Mouse (Mus musculus): ENCODE results near the gene Hoxc10. TPM values are rescaled to one million over a fixed set of nuclear protein-coding genes. Genes with fewer than 3 reads are reported as not detected.

The Hoxc10 gene
- polyA plus RNA-seq, 1 experiment from 2014 or later: 56.2 TPM

GRCm38 (mm10) chr15:102984925-102985324 is 18.3 kb downstream of the Hoxc10 start:
- no peak for DNase-seq (ENCODE audit: low spot score)
- peaks cover 69% of the 10 kb centered on the region for H3K27me3 ChIP-seq (ENCODE audit: control insufficient read depth, insufficient read depth, low read length)
- no peak overlapping the region for H3K27ac ChIP-seq (replicated peaks; ENCODE audit: low read depth, low read length)
- H3K4me1 ChIP-seq (ENCODE audit: control insufficient read depth, insufficient read depth, low read length): peaks cover 38% of the 10 kb centered on the region
- ATAC-seq (ENCODE audit: insufficient number of reproducible peaks, low FRiP score, low TSS enrichment, low read depth): no peak
- no peaks in the 10 kb centered on the region for H3K36me3 ChIP-seq (ENCODE audit: control insufficient read depth, insufficient read depth, low read length)
- no peak overlapping the region for H3K9ac ChIP-seq (ENCODE audit: low read length)
- 0 out of 2 replicates have a peak overlapping the region, but pooled peaks have one; percentile 3 for H3K4me3 ChIP-seq (ENCODE audit: low read depth, low read length)
- H3K4me2 ChIP-seq (ENCODE audit: low read depth, severe bottlenecking): 0 out of 2 replicates have a peak overlapping the region, but pooled peaks have one; percentile 3
- WGBS: 9% methylated on average over 3 of the region's 3 CpGs
- no peaks in the 10 kb centered on the region for H3K9me3 ChIP-seq (ENCODE audit: control insufficient read depth, low read length)

GRCm38 (mm10) chr15:102987124-102987833 is 20.7 kb downstream of the Hoxc10 start:
- DNase-seq (ENCODE audit: low spot score): peak; percentile 100
- Histone ChIP-seq H3K4me1 (ENCODE audit: control insufficient read depth, insufficient read depth, low read length) (peaks cover 36% of the 10 kb centered on the region), H3K9ac (ENCODE audit: low read length) (no peak overlapping the region), H3K27me3 (ENCODE audit: control insufficient read depth, insufficient read depth, low read length) (peaks cover 74% of the 10 kb centered on the region), H3K4me2 (ENCODE audit: low read depth, severe bottlenecking) (no peak overlapping the region), H3K9me3 (ENCODE audit: control insufficient read depth, low read length) (no peaks in the 10 kb centered on the region), H3K4me3 (ENCODE audit: low read depth, low read length) (no peak overlapping the region), H3K36me3 (ENCODE audit: control insufficient read depth, insufficient read depth, low read length) (no peaks in the 10 kb centered on the region), H3K27ac (replicated peaks; ENCODE audit: low read depth, low read length) (no peak overlapping the region; the same call in 1 of the 2 replicates)
- 3% methylated on average over 21 of the region's 21 CpGs for WGBS
- ATAC-seq (ENCODE audit: insufficient number of reproducible peaks, low FRiP score, low TSS enrichment, low read depth): 0 out of 2 replicates have a peak, but pooled peaks have one; percentile 20

GRCm38 (mm10) chr15:102988078-102988477 is 21.5 kb downstream of the Hoxc10 start:
- Histone ChIP-seq H3K27me3 (ENCODE audit: control insufficient read depth, insufficient read depth, low read length) (peaks cover 75% of the 10 kb centered on the region), H3K4me2 (ENCODE audit: low read depth, severe bottlenecking) (no peak overlapping the region), H3K9me3 (ENCODE audit: control insufficient read depth, low read length) (no peaks in the 10 kb centered on the region), H3K9ac (ENCODE audit: low read length) (no peak overlapping the region), H3K27ac (replicated peaks; ENCODE audit: low read depth, low read length) (no peak overlapping the region), H3K4me3 (ENCODE audit: low read depth, low read length) (no peak overlapping the region), H3K36me3 (ENCODE audit: control insufficient read depth, insufficient read depth, low read length) (no peaks in the 10 kb centered on the region), H3K4me1 (ENCODE audit: control insufficient read depth, insufficient read depth, low read length) (peaks cover 30% of the 10 kb centered on the region)
- 17% methylated on average over 5 of the region's 5 CpGs for WGBS
- DNase-seq (ENCODE audit: low spot score) (no peak), ATAC-seq (ENCODE audit: insufficient number of reproducible peaks, low FRiP score, low TSS enrichment, low read depth) (no peak)

GRCm38 (mm10) chr15:102990461-102991397 is 24.1 kb downstream of the Hoxc10 start, which contains the start of gene Hoxc8:
TSS of gene Hoxc8 (plus strand) at chr15:102990607.
- no peak for ATAC-seq (ENCODE audit: insufficient number of reproducible peaks, low FRiP score, low TSS enrichment, low read depth)
- Histone ChIP-seq H3K36me3 (ENCODE audit: control insufficient read depth, insufficient read depth, low read length) (no peaks in the 10 kb centered on the region), H3K4me2 (ENCODE audit: low read depth, severe bottlenecking) (peak within 1 kb of the TSS; percentile 61), H3K27me3 (ENCODE audit: control insufficient read depth, insufficient read depth, low read length) (peaks cover 84% of the 10 kb centered on the region), H3K27ac (replicated peaks; ENCODE audit: low read depth, low read length) (no peak within 1 kb of the TSS), H3K9me3 (ENCODE audit: control insufficient read depth, low read length) (no peaks in the 10 kb centered on the region), H3K4me3 (ENCODE audit: low read depth, low read length) (peak within 1 kb of the TSS; percentile 29), H3K9ac (ENCODE audit: low read length) (peak within 1 kb of the TSS; percentile 57), H3K4me1 (ENCODE audit: control insufficient read depth, insufficient read depth, low read length) (peaks cover 18% of the 10 kb centered on the region)
- DNase-seq (ENCODE audit: low spot score): peak; percentile 75
- under 1% methylated on average over 57 of the region's 69 CpGs for WGBS

- WGBS: 2% methylated on average over 7 of the region's 7 CpGs
- DNase-seq (ENCODE audit: low spot score): no peak
- Histone ChIP-seq H3K9ac (ENCODE audit: low read length) (no peak overlapping the region), H3K9me3 (ENCODE audit: control insufficient read depth, low read length) (no peaks in the 10 kb centered on the region), H3K4me2 (ENCODE audit: low read depth, severe bottlenecking) (peak overlapping the region; percentile 19; the same call in 1 of the 2 replicates), H3K4me3 (ENCODE audit: low read depth, low read length) (no peak overlapping the region), H3K36me3 (ENCODE audit: control insufficient read depth, insufficient read depth, low read length) (no peaks in the 10 kb centered on the region), H3K27ac (replicated peaks; ENCODE audit: low read depth, low read length) (no peak overlapping the region), H3K4me1 (ENCODE audit: control insufficient read depth, insufficient read depth, low read length) (peaks cover 27% of the 10 kb centered on the region), H3K27me3 (ENCODE audit: control insufficient read depth, insufficient read depth, low read length) (peaks cover 83% of the 10 kb centered on the region)
- no peak for ATAC-seq (ENCODE audit: insufficient number of reproducible peaks, low FRiP score, low TSS enrichment, low read depth)
Observed at GRCm38 (mm10) chr15:102991782-102992181, 25.2 kb downstream of the Hoxc10 start.

DNA sequence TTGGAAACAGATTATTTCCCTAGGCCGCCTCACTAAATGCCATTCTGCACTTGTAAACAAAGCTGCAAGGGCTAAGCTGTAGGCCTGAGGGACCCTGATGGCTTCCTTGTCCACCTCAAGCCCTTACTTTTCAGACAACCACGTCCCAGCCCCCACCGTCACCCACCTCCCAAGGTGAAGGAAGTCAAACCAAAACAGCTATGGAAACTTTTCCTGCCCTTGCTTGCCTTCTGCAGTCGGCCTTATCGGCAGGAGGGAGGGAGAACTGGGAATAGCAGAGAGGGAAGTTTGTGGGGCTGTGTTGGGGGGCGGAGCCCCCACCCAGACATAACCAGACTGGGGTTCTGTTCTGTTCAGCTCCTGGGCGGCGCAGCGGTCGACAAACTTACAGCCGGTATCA is 25.6 kb downstream of the Hoxc10 start:
- H3K9me3 ChIP-seq (ENCODE audit: control insufficient read depth, low read length): no peaks in the 10 kb centered on the region
- H3K27me3 ChIP-seq (ENCODE audit: control insufficient read depth, insufficient read depth, low read length): peaks cover 80% of the 10 kb centered on the region
- H3K4me1 ChIP-seq (ENCODE audit: control insufficient read depth, insufficient read depth, low read length): peaks cover 27% of the 10 kb centered on the region
- DNase-seq (ENCODE audit: low spot score) (no peak), ATAC-seq (ENCODE audit: insufficient number of reproducible peaks, low FRiP score, low TSS enrichment, low read depth) (no peak)
- H3K9ac ChIP-seq (ENCODE audit: low read length): no peak overlapping the region
- H3K4me2 ChIP-seq (ENCODE audit: low read depth, severe bottlenecking): peak overlapping the region; percentile 19; the same call in 1 of the 2 replicates
- no peaks in the 10 kb centered on the region for H3K36me3 ChIP-seq (ENCODE audit: control insufficient read depth, insufficient read depth, low read length)
- no peak overlapping the region for H3K4me3 ChIP-seq (ENCODE audit: low read depth, low read length)
- H3K27ac ChIP-seq (replicated peaks; ENCODE audit: low read depth, low read length): no peak overlapping the region
- WGBS: 2% methylated on average over 11 of the region's 11 CpGs

- no peak overlapping the region for H3K27ac ChIP-seq (replicated peaks; ENCODE audit: low read depth, low read length)
- no peak overlapping the region for H3K9ac ChIP-seq (ENCODE audit: low read length)
- whole genome bisulfite sequencing: 0% methylated on average over 3 of the region's 3 CpGs
- ATAC-seq (ENCODE audit: insufficient number of reproducible peaks, low FRiP score, low TSS enrichment, low read depth): no peak
- H3K4me1 ChIP-seq (ENCODE audit: control insufficient read depth, insufficient read depth, low read length): peaks cover 34% of the 10 kb centered on the region
- no peak overlapping the region for H3K4me2 ChIP-seq (ENCODE audit: low read depth, severe bottlenecking)
- H3K4me3 ChIP-seq (ENCODE audit: low read depth, low read length): no peak overlapping the region
- H3K27me3 ChIP-seq (ENCODE audit: control insufficient read depth, insufficient read depth, low read length): peaks cover 81% of the 10 kb centered on the region
- H3K9me3 ChIP-seq (ENCODE audit: control insufficient read depth, low read length): no peaks in the 10 kb centered on the region
- no peaks in the 10 kb centered on the region for H3K36me3 ChIP-seq (ENCODE audit: control insufficient read depth, insufficient read depth, low read length)
- no peak for DNase-seq (ENCODE audit: low spot score)
Observed at GRCm38 (mm10) chr15:102992863-102993262, 26.3 kb downstream of the Hoxc10 start.

DNA sequence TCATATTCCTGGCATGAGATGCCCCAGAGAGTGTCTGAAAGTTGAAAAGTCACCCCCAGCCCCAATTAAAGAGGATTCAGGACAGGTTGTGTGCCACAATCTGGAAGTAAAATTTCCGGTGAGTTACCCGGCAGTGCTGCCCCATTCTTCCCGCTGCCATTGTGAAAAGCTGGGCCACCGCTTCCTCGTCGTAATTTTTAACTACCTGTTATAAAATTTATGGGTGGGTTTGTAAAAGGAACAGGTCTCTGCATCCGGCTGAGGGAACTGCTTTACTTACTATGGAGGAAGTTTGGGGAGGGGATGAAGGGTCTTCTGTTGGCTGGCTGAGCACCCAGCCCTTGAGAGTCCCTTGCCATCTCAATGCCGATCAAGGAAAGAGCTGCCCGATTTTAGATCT is 30.0 kb downstream of the Hoxc10 start:
- peaks cover 60% of the 10 kb centered on the region for H3K27me3 ChIP-seq (ENCODE audit: control insufficient read depth, insufficient read depth, low read length)
- H3K4me1 ChIP-seq (ENCODE audit: control insufficient read depth, insufficient read depth, low read length): peaks cover 54% of the 10 kb centered on the region
- H3K4me3 ChIP-seq (ENCODE audit: low read depth, low read length): no peak overlapping the region
- no peaks in the 10 kb centered on the region for H3K36me3 ChIP-seq (ENCODE audit: control insufficient read depth, insufficient read depth, low read length)
- DNase-seq (ENCODE audit: low spot score) (peak; percentile 64), ATAC-seq (ENCODE audit: insufficient number of reproducible peaks, low FRiP score, low TSS enrichment, low read depth) (no peak)
- WGBS: under 1% methylated on average over 9 of the region's 9 CpGs
- no peak overlapping the region for H3K27ac ChIP-seq (replicated peaks; ENCODE audit: low read depth, low read length)
- H3K9me3 ChIP-seq (ENCODE audit: control insufficient read depth, low read length): no peaks in the 10 kb centered on the region
- H3K9ac ChIP-seq (ENCODE audit: low read length): no peak overlapping the region
- peak overlapping the region; percentile 24; the same call in 1 of the 2 replicates for H3K4me2 ChIP-seq (ENCODE audit: low read depth, severe bottlenecking)
